7 mouse cellular contexts compared by ENCODE assay signal in the genomic region with DNA sequence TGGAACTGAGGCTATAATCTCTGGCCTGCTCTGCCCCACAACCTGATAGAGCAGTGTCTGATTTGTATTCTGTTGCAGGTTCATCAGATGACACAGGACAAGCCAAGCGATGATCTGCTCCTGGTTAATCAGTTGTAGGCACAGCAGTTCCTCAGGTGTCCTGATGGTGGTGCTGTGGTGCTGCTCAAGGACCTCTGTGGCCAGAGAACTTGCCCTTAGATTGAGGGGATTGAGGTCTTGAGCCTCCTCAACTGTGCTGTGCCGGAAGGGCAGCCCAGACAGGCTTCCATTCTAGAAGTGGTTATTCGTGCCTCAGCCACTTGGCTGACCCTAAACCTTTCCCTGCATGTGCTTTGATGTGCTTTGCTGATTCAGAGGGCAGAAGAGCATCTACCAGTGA. TPM values are rescaled to one million over a fixed set of nuclear protein-coding genes. Genes with fewer than 3 reads are reported as not detected.
A peak's percentile ranks its signal among the peaks of the same experiment; 100 is the strongest.
DNase-seq lines count a peak whose midpoint lies in the region; ATAC-seq and TF ChIP-seq lines count a peak whose summit lies in the region.

No protein-coding gene starts in this region.

- no peaks in the 10 kb centered on the region for H3K27me3 ChIP-seq in cerebellum, adult 2 months (ENCODE audit: control insufficient read depth, insufficient read depth, low read length)
- H3K27me3 ChIP-seq in hindbrain, embryonic 15.5 days = no peaks in the 10 kb centered on the region

- H3K4me1 ChIP-seq in cerebellum, adult 2 months (ENCODE audit: control insufficient read depth, insufficient read depth, low read length) = no peaks in the 10 kb centered on the region
- H3K4me1 ChIP-seq in hindbrain, embryonic 15.5 days (replicated peaks) = no peaks in the 10 kb centered on the region

- H3K36me3 ChIP-seq in hindbrain, embryonic 15.5 days = peaks cover 9% of the 10 kb centered on the region; the same call in 1 of the 2 replicates

- H3K4me2 ChIP-seq in hindbrain, embryonic 15.5 days = no peak overlapping the region

- no peak for TF ChIP-seq POLR2A in cerebellum, adult 2 months (IDR thresholded peaks at IDR 0.05; ENCODE audit: borderline replicate concordance, insufficient read depth, low read length)

- no peak overlapping the region for H3K9ac ChIP-seq in hindbrain, embryonic 15.5 days

- whole genome bisulfite sequencing in cerebellum, adult 2 months = 9% methylated on average over 3 of the region's 3 CpGs
- 17% methylated on average over 3 of the region's 3 CpGs for WGBS in hindbrain, embryonic 15.5 days

- no peaks in the 10 kb centered on the region for H3K9me3 ChIP-seq in hindbrain, embryonic 15.5 days

- peak; percentile 83 for DNase-seq in ZHBTc4 (ENCODE audit: low read depth, low spot score)
- peak; percentile 61 to 81 for DNase-seq in cerebellum, adult 2 months
- DNase-seq in frontal cortex, postnatal 14 days (ENCODE audit: low spot score in 2 of 2) = peak; percentile 46 to 76
- DNase-seq in layer of hippocampus, postnatal 36 days = peak; percentile 67 to 69
- DNase-seq in lung, postnatal 25 days (ENCODE audit: low spot score) = peak; percentile 70
- peak; percentile 85 for DNase-seq in right cerebral cortex, adult 2 months (ENCODE audit: low spot score in 2 of 2)

- H3K4me3 ChIP-seq in cerebellum, adult 2 months (replicated peaks; ENCODE audit: insufficient read depth, low read depth, low read length) = no peak overlapping the region
- no peak overlapping the region for H3K4me3 ChIP-seq in hindbrain, embryonic 15.5 days

- peak; percentile 100 for TF ChIP-seq CTCF in cerebellum, adult 2 months (IDR thresholded peaks at IDR 0.05; ENCODE audit: borderline replicate concordance, insufficient read depth, low read depth, low read length)

- no peak overlapping the region for H3K27ac ChIP-seq in cerebellum, adult 2 months (ENCODE audit: insufficient read depth, low read length)
- no peak overlapping the region for H3K27ac ChIP-seq in hindbrain, embryonic 15.5 days (replicated peaks)

- peak; percentile 56; the same call in 1 of the 2 replicates for ATAC-seq in hindbrain, embryonic 15.5 days (ENCODE audit: low FRiP score, low read depth)

RNA-seq across cellular contexts. Expression of gene Urb2, which starts 30.8 kb away (rescaled TPM):
- 6.9 and 7.3 TPM in 2 replicates for polyA plus RNA-seq in cerebellum, adult 2 months (2012; rRNA removed)
- polyA plus RNA-seq in hindbrain, embryonic 15.5 days (2015; fragmentation: Nextera tagmentation; extraction: Ambion mirVana) = 3.1 and 3.5 TPM in 2 replicates
- total RNA-seq in layer of hippocampus, postnatal 36 days (2021) = 10 to 100 TPM; 11.8 to 12.5 TPM

RNA-seq across cellular contexts. Expression of gene Taf5l, which starts 30.9 kb away (rescaled TPM):
- 18.9 TPM in 2 replicates for polyA plus RNA-seq in cerebellum, adult 2 months (2012; rRNA removed)
- polyA plus RNA-seq in hindbrain, embryonic 15.5 days (2015; fragmentation: Nextera tagmentation; extraction: Ambion mirVana) = 24.3 and 24.5 TPM in 2 replicates
- 10 to 100 TPM; 19.6 to 20.8 TPM for total RNA-seq in layer of hippocampus, postnatal 36 days (2021)
